Mouse (Mus musculus) kidney, embryonic 16.5 days (tissue): ENCODE data around the gene Foxa1. TPM values are rescaled to one million over a fixed set of nuclear protein-coding genes. Genes with fewer than 3 reads are reported as not detected.
A peak's percentile ranks its signal among the peaks of the same experiment; 100 is the strongest.

Source experiments
- ATAC-seq: fragments of 200-750 bp; cut with Nextera tagmentation; 2 replicates; pipeline ENCODE4 v1.8.0; 2017; ENCODE audit warnings: moderate TSS enrichment; ENCODE audit not compliant: low FRiP score, low TSS enrichment
- H3K27ac ChIP-seq: fragments of 300-500 bp; sonication (generic); 2 replicates; pipeline ENCODE4 v1.5.1; 2014; ENCODE audit warnings: low read length
- H3K27me3 ChIP-seq: fragments of 300-500 bp; sonication (generic); 2 replicates; pipeline ENCODE4 v1.6.1; 2014; ENCODE audit warnings: low read length, control low read depth, mixed read lengths; ENCODE audit not compliant: insufficient read depth
- H3K36me3 ChIP-seq: fragments of 300-500 bp; sonication (generic); 2 replicates; pipeline ENCODE4 v1.6.1; 2014; ENCODE audit warnings: low read length, control low read depth, mixed read lengths; ENCODE audit not compliant: insufficient read depth
- H3K4me1 ChIP-seq: fragments of 300-500 bp; sonication (generic); 2 replicates; pipeline ENCODE4 v1.6.1; 2014; ENCODE audit warnings: low read length, control low read depth, mixed read lengths; ENCODE audit not compliant: insufficient read depth
- H3K4me2 ChIP-seq: fragments of 300-500 bp; sonication (generic); replicated peaks from 2 replicates; pipeline ENCODE4 v1.6.1; 2014; ENCODE audit warnings: low read depth, low read length
- H3K4me3 ChIP-seq: fragments of 300-500 bp; sonication (generic); 2 replicates; pipeline ENCODE4 v1.5.1; 2014; ENCODE audit warnings: mild to moderate bottlenecking, low read length
- H3K9ac ChIP-seq: fragments of 300-500 bp; sonication (generic); replicated peaks from 2 replicates; pipeline ENCODE4 v1.6.1; 2014; ENCODE audit warnings: low read length
- H3K9me3 ChIP-seq: fragments of 300-500 bp; sonication (generic); 2 replicates; pipeline ENCODE4 v1.6.1; 2016; ENCODE audit warnings: low read length, control low read depth
- WGBS: fragments of 180-500 bp; shearing (Covaris S2); extraction: QIAGEN DNeasy Blood & Tissue Kit; methylation state at CpG from one replicate; pipeline ENCODE4 v1.1.7; 2014; 5-methylcytosine and 5-hydroxymethylcytosine counted together
- polyA plus RNA-seq: library from polyadenylated mRNA; unstranded; fragments of >200 nt; fragmentation: Nextera tagmentation; extraction: Ambion mirVana; gene quantifications from 2 replicates; pipeline ENCODE4 v1.2.1, GENCODE M21; 2015

The Foxa1 gene
- polyA plus RNA-seq: 0.86 and 1.2 TPM in 2 replicates

DNA sequence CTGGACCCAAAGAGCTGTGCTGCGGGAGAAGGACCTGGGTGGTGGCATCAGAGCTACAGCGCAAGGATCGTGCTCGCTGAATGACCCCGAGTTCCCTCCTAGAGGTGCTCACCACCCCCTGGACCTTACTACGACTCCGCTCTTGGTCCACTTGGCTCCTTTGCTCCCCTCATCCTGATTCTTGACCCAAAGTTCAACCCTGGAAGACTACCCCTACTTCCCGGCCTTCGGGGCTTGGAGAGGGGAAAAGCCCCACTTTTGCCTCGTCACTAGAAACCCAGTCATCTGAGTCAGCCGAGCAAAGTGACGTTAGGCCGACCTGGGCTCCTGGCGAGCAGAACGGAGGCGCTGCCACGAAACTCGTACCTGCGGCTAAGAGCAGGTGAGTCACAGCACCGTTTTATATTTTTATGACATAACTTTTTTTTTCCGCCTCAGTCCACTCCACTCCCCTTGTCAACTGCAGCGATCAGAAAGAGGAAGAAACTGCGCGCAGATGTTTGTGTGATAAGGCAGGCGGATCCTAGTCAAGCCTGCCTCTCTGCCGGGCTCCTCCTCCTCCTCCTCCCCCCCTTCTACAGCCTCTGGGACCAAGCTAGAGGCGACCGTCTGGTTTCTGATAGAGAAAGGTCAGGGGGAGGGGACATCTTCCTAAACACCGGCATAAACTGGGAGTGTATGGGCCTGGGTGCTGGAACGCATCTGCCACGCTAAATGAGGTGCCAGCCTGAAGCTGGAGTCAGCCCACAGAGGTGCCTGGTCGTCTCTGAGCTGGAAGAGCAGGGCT, at the start of gene Foxa1:
Gene Foxa1 (minus strand): TSS at position 502 of the 787 bp plus-strand sequence.
- ATAC-seq: 0 out of 2 replicates have a peak, but pooled peaks have one; percentile 19
- Histone ChIP-seq H3K9ac (peak within 1 kb of the TSS; percentile 61), H3K27ac (no peak within 1 kb of the TSS), H3K4me2 (peak within 1 kb of the TSS; percentile 95), H3K9me3 (no peaks in the 10 kb centered on the region), H3K4me3 (peak within 1 kb of the TSS; percentile 57), H3K36me3 (no peaks in the 10 kb centered on the region), H3K27me3 (peaks cover 91% of the 10 kb centered on the region), H3K4me1 (peaks cover 29% of the 10 kb centered on the region)
- under 1% methylated on average over 32 of the region's 32 CpGs for WGBS

GRCm38 (mm10) chr12:57575931-57576628, 29.4 kb upstream of the Foxa1 start:
- Histone ChIP-seq H3K9ac (peak overlapping the region; percentile 56), H3K27me3 (peaks cover 39% of the 10 kb centered on the region), H3K4me1 (peaks cover 7% of the 10 kb centered on the region; the same call in 1 of the 2 replicates), H3K4me3 (peak overlapping the region; percentile 53), H3K4me2 (peak overlapping the region; percentile 86), H3K9me3 (0 out of 2 replicates have a peak, but pooled peaks cover 3% of the 10 kb centered on the region), H3K27ac (no peak overlapping the region), H3K36me3 (no peaks in the 10 kb centered on the region)
- WGBS: 2% methylated on average over 77 of the region's 81 CpGs
- peak; percentile 95 for ATAC-seq

- Histone ChIP-seq H3K9ac (no peak overlapping the region), H3K27me3 (peaks cover 43% of the 10 kb centered on the region), H3K4me1 (peaks cover 7% of the 10 kb centered on the region; the same call in 1 of the 2 replicates), H3K4me2 (no peak overlapping the region), H3K36me3 (no peaks in the 10 kb centered on the region), H3K4me3 (no peak overlapping the region), H3K27ac (no peak overlapping the region), H3K9me3 (0 out of 2 replicates have a peak, but pooled peaks cover 1% of the 10 kb centered on the region)
- ATAC-seq: no peak
Observed at GRCm38 (mm10) chr12:57572415-57572814, 25.7 kb upstream of the Foxa1 start.

DNA sequence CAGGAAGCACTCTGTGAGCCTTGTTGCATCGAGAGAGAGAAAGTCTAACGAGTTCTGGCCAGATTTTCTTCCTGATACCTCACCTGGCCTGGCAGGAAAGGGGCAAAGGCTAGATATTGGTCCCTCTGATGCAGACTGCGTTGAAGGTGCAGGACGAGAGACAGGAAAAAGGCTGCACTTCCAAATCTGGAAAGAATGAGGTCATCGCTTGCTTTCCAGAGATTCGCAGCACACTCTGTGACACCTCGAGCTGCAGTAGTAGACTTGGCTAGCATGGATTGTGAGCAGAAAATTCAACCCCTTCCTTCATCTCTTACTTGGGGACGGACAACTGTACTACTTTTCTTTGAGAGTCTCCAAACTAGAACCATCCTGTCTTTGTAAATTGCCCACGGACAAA, 25.1 kb upstream of the Foxa1 start:
- no peak overlapping the region for H3K4me2 ChIP-seq
- ATAC-seq: no peak
- H3K27me3 ChIP-seq: peaks cover 43% of the 10 kb centered on the region
- peaks cover 7% of the 10 kb centered on the region; the same call in 1 of the 2 replicates for H3K4me1 ChIP-seq
- H3K9ac ChIP-seq: no peak overlapping the region
- no peaks in the 10 kb centered on the region for H3K9me3 ChIP-seq
- H3K27ac ChIP-seq: no peak overlapping the region
- no peak overlapping the region for H3K4me3 ChIP-seq
- WGBS: 39% methylated on average over 9 of the region's 9 CpGs
- no peaks in the 10 kb centered on the region for H3K36me3 ChIP-seq

DNA sequence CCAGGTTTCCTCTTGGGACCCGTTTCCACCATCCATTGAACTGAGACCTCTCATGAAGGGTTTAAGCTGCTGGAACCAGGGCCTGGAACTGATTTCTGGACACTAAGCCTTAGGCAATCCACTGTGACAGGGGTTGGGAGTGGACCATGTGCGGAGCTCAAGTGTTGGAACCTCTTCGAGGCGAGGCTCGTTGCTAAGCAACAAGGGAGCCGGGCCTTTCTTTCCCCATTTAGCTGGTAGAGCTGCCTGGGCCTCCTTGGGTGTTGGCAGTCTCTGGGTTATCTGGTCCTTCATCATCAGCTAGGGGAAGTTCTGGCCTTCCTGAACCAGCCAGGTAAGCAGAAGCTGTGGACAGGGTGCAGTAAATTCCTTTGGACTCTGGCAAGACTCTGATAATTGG, 17.2 kb upstream of the Foxa1 start, which contains the start of gene Ttc6:
Gene Ttc6 (plus strand): TSS at position 205 of the 400 bp plus-strand sequence.
- H3K9me3 ChIP-seq: peaks cover 3% of the 10 kb centered on the region; the same call in 1 of the 2 replicates
- no peak within 1 kb of the TSS for H3K27ac ChIP-seq
- no peaks in the 10 kb centered on the region for H3K4me1 ChIP-seq
- no peak within 1 kb of the TSS for H3K4me3 ChIP-seq
- H3K9ac ChIP-seq: no peak within 1 kb of the TSS
- no peak for ATAC-seq
- no peaks in the 10 kb centered on the region for H3K27me3 ChIP-seq
- WGBS: 78% methylated on average over 6 of the region's 6 CpGs
- no peaks in the 10 kb centered on the region for H3K36me3 ChIP-seq
- no peak within 1 kb of the TSS for H3K4me2 ChIP-seq

- 33% methylated on average over 3 of the region's 3 CpGs for WGBS
- no peak for ATAC-seq
- no peak overlapping the region for H3K4me3 ChIP-seq
- no peaks in the 10 kb centered on the region for H3K4me1 ChIP-seq
- no peak overlapping the region for H3K4me2 ChIP-seq
- H3K36me3 ChIP-seq: no peaks in the 10 kb centered on the region
- no peak overlapping the region for H3K9ac ChIP-seq
- H3K27me3 ChIP-seq: peaks cover 73% of the 10 kb centered on the region
- no peak overlapping the region for H3K27ac ChIP-seq
- H3K9me3 ChIP-seq: no peaks in the 10 kb centered on the region
Observed at GRCm38 (mm10) chr12:57554091-57554490, 7.4 kb upstream of the Foxa1 start.

GRCm38 (mm10) chr12:57552286-57552685, 5.6 kb upstream of the Foxa1 start:
- Histone ChIP-seq H3K4me1 (no peaks in the 10 kb centered on the region), H3K4me3 (no peak overlapping the region), H3K27ac (no peak overlapping the region), H3K4me2 (no peak overlapping the region), H3K9me3 (no peaks in the 10 kb centered on the region), H3K36me3 (no peaks in the 10 kb centered on the region), H3K9ac (no peak overlapping the region), H3K27me3 (peaks cover 86% of the 10 kb centered on the region)
- WGBS: 12% methylated on average over 3 of the region's 3 CpGs
- ATAC-seq: no peak

DNA sequence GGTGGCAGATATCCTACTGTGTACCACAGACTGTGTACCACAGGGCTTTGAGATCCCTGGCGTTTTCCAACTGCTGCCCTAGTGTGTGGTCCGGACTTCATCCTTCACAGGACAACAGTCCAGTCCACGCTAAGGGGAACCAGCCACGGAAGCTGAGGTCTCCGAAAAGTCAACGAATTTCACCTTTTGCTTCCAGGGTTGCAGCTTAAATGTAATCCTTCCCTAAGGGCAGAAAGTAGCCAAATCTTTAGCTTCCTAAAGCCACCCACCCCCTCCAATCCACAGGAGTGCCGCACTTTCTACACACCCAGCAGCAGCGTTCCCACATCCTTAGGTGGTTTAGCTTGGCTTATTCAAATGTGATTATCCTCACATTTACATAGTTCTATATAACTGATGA, 4.2 kb upstream of the Foxa1 start:
- no peaks in the 10 kb centered on the region for H3K9me3 ChIP-seq
- H3K4me1 ChIP-seq: peaks cover 10% of the 10 kb centered on the region
- no peak overlapping the region for H3K27ac ChIP-seq
- no peaks in the 10 kb centered on the region for H3K36me3 ChIP-seq
- H3K4me3 ChIP-seq: no peak overlapping the region
- H3K27me3 ChIP-seq: peaks cover 95% of the 10 kb centered on the region
- 2% methylated on average over 8 of the region's 8 CpGs for WGBS
- no peak for ATAC-seq
- H3K4me2 ChIP-seq: no peak overlapping the region
- no peak overlapping the region for H3K9ac ChIP-seq

- no peaks in the 10 kb centered on the region for H3K36me3 ChIP-seq
- no peaks in the 10 kb centered on the region for H3K9me3 ChIP-seq
- no peak overlapping the region for H3K27ac ChIP-seq
- WGBS: 1% methylated on average over 31 of the region's 31 CpGs
- no peak overlapping the region for H3K9ac ChIP-seq
- no peak for ATAC-seq
- peaks cover 15% of the 10 kb centered on the region for H3K4me1 ChIP-seq
- H3K4me2 ChIP-seq: no peak overlapping the region
- H3K4me3 ChIP-seq: no peak overlapping the region
- peaks cover 95% of the 10 kb centered on the region for H3K27me3 ChIP-seq
Observed at GRCm38 (mm10) chr12:57550181-57550808, 3.6 kb upstream of the Foxa1 start.
